Mouse (Mus musculus) T-cell, adult 2 months (primary cell): ENCODE results near the gene Rnf213.

Source experiments
- DNase-seq: peaks from one replicate; pipeline ENCODE4 v3.0.0; 2022; ENCODE audit warnings: low spot score

The Rnf213 gene

GRCm38 (mm10) chr11:119390271-119391231, 2.3 kb upstream of the Rnf213 start:
- DNase-seq = peak; percentile 60

- DNase-seq = peak; percentile 22
Measured at GRCm38 (mm10) chr11:119391386-119392000, 1.4 kb upstream of the Rnf213 start.

GRCm38 (mm10) chr11:119392001-119392614, 792 bp upstream of the Rnf213 start:
- DNase-seq = peak; percentile 68

GRCm38 (mm10) chr11:119393483-119393804, 544 bp downstream of the Rnf213 start:
- DNase-seq = no peak

GRCm38 (mm10) chr11:119394210-119394609, 1.3 kb downstream of the Rnf213 start:
- no peak for DNase-seq

GRCm38 (mm10) chr11:119395394-119395793, 2.5 kb downstream of the Rnf213 start:
- no peak for DNase-seq

- DNase-seq = no peak
Measured at GRCm38 (mm10) chr11:119395931-119396330, 3.0 kb downstream of the Rnf213 start.

GRCm38 (mm10) chr11:119396461-119396860, 3.6 kb downstream of the Rnf213 start:
- no peak for DNase-seq

GRCm38 (mm10) chr11:119402501-119403160, 9.7 kb downstream of the Rnf213 start:
- DNase-seq = no peak

- DNase-seq = peak; percentile 52
Measured at GRCm38 (mm10) chr11:119404627-119405026, 11.7 kb downstream of the Rnf213 start.

GRCm38 (mm10) chr11:119407381-119407780, 14.5 kb downstream of the Rnf213 start:
- DNase-seq = no peak

- no peak for DNase-seq
Measured at GRCm38 (mm10) chr11:119407977-119408376, 15.1 kb downstream of the Rnf213 start.

GRCm38 (mm10) chr11:119419327-119420118, 26.6 kb downstream of the Rnf213 start:
- no peak for DNase-seq

GRCm38 (mm10) chr11:119420426-119420825, 27.5 kb downstream of the Rnf213 start:
- no peak for DNase-seq

- no peak for DNase-seq
Measured at GRCm38 (mm10) chr11:119427431-119427830, 34.5 kb downstream of the Rnf213 start.

GRCm38 (mm10) chr11:119427986-119428385, 35.1 kb downstream of the Rnf213 start:
- no peak for DNase-seq

- DNase-seq = peak; percentile 73
Measured at GRCm38 (mm10) chr11:119428649-119429136, 35.8 kb downstream of the Rnf213 start.

GRCm38 (mm10) chr11:119431516-119431915, 38.6 kb downstream of the Rnf213 start:
- DNase-seq = no peak

GRCm38 (mm10) chr11:119432706-119433105, 39.8 kb downstream of the Rnf213 start:
- DNase-seq = no peak

GRCm38 (mm10) chr11:119434316-119434715, 41.4 kb downstream of the Rnf213 start:
- no peak for DNase-seq
